Mouse (Mus musculus) kidney, adult 2 months (tissue): ENCODE data around the gene Zmiz1.

Source experiments
- CTCF ChIP-seq: fragments of 200-500 bp; conservative IDR thresholded peaks from 2 replicates; pipeline ENCODE4 v1.5.1; 2011; ENCODE audit warnings: low read depth, mild to moderate bottlenecking, control low read depth, low read length, moderate library complexity, mixed read lengths; ENCODE audit not compliant: insufficient read depth, insufficient read length
- POLR2A ChIP-seq: fragments of 200-500 bp; IDR thresholded peaks from one replicate; pipeline ENCODE4 v1.6.1; 2011; ENCODE audit warnings: low read depth, low read length, control low read depth

DNA sequence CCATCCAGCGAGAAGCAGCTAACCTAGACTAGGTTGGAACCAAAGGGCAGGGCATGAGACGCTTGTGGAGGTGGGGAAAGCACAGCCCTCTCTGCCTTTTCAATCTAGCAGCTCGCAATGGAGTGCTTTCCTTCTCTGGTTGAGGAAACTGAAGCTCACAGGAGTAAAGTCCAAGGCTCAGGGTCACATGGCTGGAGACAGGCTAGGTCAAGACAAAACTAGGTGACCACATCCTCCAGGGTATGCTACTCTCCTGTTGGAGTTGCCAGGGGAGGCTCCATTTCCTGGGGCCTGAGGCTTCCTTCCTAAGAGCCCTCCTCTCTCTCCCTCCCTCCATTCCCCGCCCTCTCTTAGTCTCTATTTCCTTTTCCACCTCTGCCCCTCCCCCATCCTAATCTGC, 135.6 kb downstream of the Zmiz1 start:
- TF ChIP-seq CTCF (no peak), POLR2A (no peak)
